In genomic region chr9:74974758-74975157, GRCm38 (mm10) we compare ENCODE assay signal across 8 mouse cellular contexts. TPM values are rescaled to one million over a fixed set of nuclear protein-coding genes. Genes with fewer than 3 reads are reported as not detected.
A peak's percentile ranks its signal among the peaks of the same experiment; 100 is the strongest.
DNase-seq lines count a peak whose midpoint lies in the region; ATAC-seq and TF ChIP-seq lines count a peak whose summit lies in the region.

No protein-coding gene starts in this region.

- H3K27me3 ChIP-seq in forebrain, embryonic 12.5 days: no peaks in the 10 kb centered on the region
- H3K27me3 ChIP-seq in hindbrain, embryonic 12.5 days: no peaks in the 10 kb centered on the region
- H3K27me3 ChIP-seq in lung, embryonic 15.5 days: no peaks in the 10 kb centered on the region
- H3K27me3 ChIP-seq in small intestine, adult 2 months (ENCODE audit: control insufficient read depth, insufficient read depth, low read length): no peaks in the 10 kb centered on the region

- peaks cover 51% of the 10 kb centered on the region for H3K4me1 ChIP-seq in forebrain, embryonic 12.5 days
- peaks cover 30% of the 10 kb centered on the region for H3K4me1 ChIP-seq in hindbrain, embryonic 12.5 days
- peaks cover 19% of the 10 kb centered on the region for H3K4me1 ChIP-seq in lung, embryonic 15.5 days
- H3K4me1 ChIP-seq in small intestine, adult 2 months (ENCODE audit: control insufficient read depth, insufficient read depth, insufficient read length, low read length): peaks cover 6% of the 10 kb centered on the region

- H3K4me3 ChIP-seq in forebrain, embryonic 12.5 days (replicated peaks): no peak overlapping the region
- H3K4me3 ChIP-seq in hindbrain, embryonic 12.5 days: no peak overlapping the region
- H3K4me3 ChIP-seq in lung, embryonic 15.5 days: no peak overlapping the region
- no peak overlapping the region for H3K4me3 ChIP-seq in small intestine, adult 2 months (ENCODE audit: low read depth, low read length)

- peak overlapping the region; percentile 26; the same call in 1 of the 2 replicates for H3K9ac ChIP-seq in forebrain, embryonic 12.5 days
- H3K9ac ChIP-seq in hindbrain, embryonic 12.5 days: peak overlapping the region; percentile 41
- no peak overlapping the region for H3K9ac ChIP-seq in lung, embryonic 15.5 days

- DNase-seq in cerebellum, adult 18-20 months: peak; percentile 36 to 56
- no peak for DNase-seq in cerebellum, adult 11 months
- peak; percentile 61 for DNase-seq in adrenal gland, postnatal 14 days
- no peak for DNase-seq in urinary bladder, postnatal 25 days (ENCODE audit: low spot score)

- no peak for TF ChIP-seq CTCF in small intestine, adult 2 months (IDR thresholded peaks at IDR 0.05; ENCODE audit: extremely low read depth, insufficient read length, insufficient replicate concordance, low read depth, low read length)

- WGBS in forebrain, embryonic 12.5 days: 3% methylated on average over 11 of the region's 11 CpGs
- WGBS in hindbrain, embryonic 12.5 days: 3% methylated on average over 11 of the region's 11 CpGs
- 6% methylated on average over 11 of the region's 11 CpGs for WGBS in lung, embryonic 15.5 days
- WGBS in small intestine, adult 2 months: 53% methylated on average over 11 of the region's 11 CpGs

- H3K27ac ChIP-seq in forebrain, embryonic 12.5 days: peak overlapping the region; percentile 92
- peak overlapping the region; percentile 93 for H3K27ac ChIP-seq in hindbrain, embryonic 12.5 days
- H3K27ac ChIP-seq in lung, embryonic 15.5 days: peak overlapping the region; percentile 31; the same call in 1 of the 2 replicates
- H3K27ac ChIP-seq in small intestine, adult 2 months (ENCODE audit: insufficient read depth, low read depth, low read length): peak overlapping the region; percentile 46

- no peak for ATAC-seq in forebrain, embryonic 12.5 days (ENCODE audit: low FRiP score)
- ATAC-seq in hindbrain, embryonic 12.5 days (ENCODE audit: low FRiP score): no peak
- no peak for ATAC-seq in lung, embryonic 15.5 days (ENCODE audit: borderline replicate concordance, extremely low read depth, low FRiP score, low TSS enrichment)

- TF ChIP-seq POLR2A in small intestine, adult 2 months (IDR thresholded peaks at IDR 0.05; ENCODE audit: low read depth, low read length): no peak

- no peaks in the 10 kb centered on the region for H3K9me3 ChIP-seq in forebrain, embryonic 12.5 days
- H3K9me3 ChIP-seq in hindbrain, embryonic 12.5 days (replicated peaks): no peaks in the 10 kb centered on the region
- H3K9me3 ChIP-seq in lung, embryonic 15.5 days: no peaks in the 10 kb centered on the region

- H3K4me2 ChIP-seq in forebrain, embryonic 12.5 days: peak overlapping the region; percentile 42
- H3K4me2 ChIP-seq in hindbrain, embryonic 12.5 days (replicated peaks): peak overlapping the region; percentile 57
- H3K4me2 ChIP-seq in lung, embryonic 15.5 days: peak overlapping the region; percentile 40

- no peaks in the 10 kb centered on the region for H3K36me3 ChIP-seq in forebrain, embryonic 12.5 days (replicated peaks)
- no peaks in the 10 kb centered on the region for H3K36me3 ChIP-seq in hindbrain, embryonic 12.5 days
- H3K36me3 ChIP-seq in lung, embryonic 15.5 days: no peaks in the 10 kb centered on the region
- H3K36me3 ChIP-seq in small intestine, adult 2 months (ENCODE audit: control insufficient read depth, insufficient read depth, low read length): no peaks in the 10 kb centered on the region

RNA-seq across cellular contexts. Expression of gene Fam214a, which starts 22.1 kb away (rescaled TPM):
- 80.4 and 93.0 TPM in 2 replicates for total RNA-seq in adrenal gland, postnatal 14 days (2021)
- polyA plus RNA-seq in forebrain, embryonic 12.5 days (2016; fragmentation: Nextera tagmentation; extraction: Ambion mirVana): 30.9 and 34.1 TPM in 2 replicates
- polyA plus RNA-seq in hindbrain, embryonic 12.5 days (2016; fragmentation: Nextera tagmentation; extraction: Ambion mirVana): 26.8 and 30.9 TPM in 2 replicates
- 9.6 and 12.0 TPM in 2 replicates for polyA plus RNA-seq in lung, embryonic 15.5 days (2015; fragmentation: Nextera tagmentation; extraction: Ambion mirVana)
- polyA plus RNA-seq in small intestine, adult 2 months (2012; rRNA removed): 1.0 and 2.9 TPM in 2 replicates

Comparison
In these comparisons a context has a peak if more than half of its experiments do, and no peak if none do; other contexts are left out.
1. DNase-seq: peak in cerebellum, adult 18-20 months (2 of 2) and adrenal gland, postnatal 14 days (single experiment); none in cerebellum, adult 11 months (single experiment) and urinary bladder, postnatal 25 days (single experiment).
2. H3K27ac ChIP-seq: peak in every context shown above with its lines; median percentile 93 in hindbrain, embryonic 12.5 days; 92 in forebrain, embryonic 12.5 days; 46 in small intestine, adult 2 months; 31 in lung, embryonic 15.5 days.
3. Peak in every context shown above with its lines, with median percentiles within 50 percentile points of each other: H3K4me2 ChIP-seq.